Mouse (Mus musculus): ENCODE results near the gene Erc2. TPM values are rescaled to one million over a fixed set of nuclear protein-coding genes. Genes with fewer than 3 reads are reported as not detected.

Gene Erc2
- polyA plus RNA-seq, 1 experiment from 2014 or later, result 9.2 TPM

DNA sequence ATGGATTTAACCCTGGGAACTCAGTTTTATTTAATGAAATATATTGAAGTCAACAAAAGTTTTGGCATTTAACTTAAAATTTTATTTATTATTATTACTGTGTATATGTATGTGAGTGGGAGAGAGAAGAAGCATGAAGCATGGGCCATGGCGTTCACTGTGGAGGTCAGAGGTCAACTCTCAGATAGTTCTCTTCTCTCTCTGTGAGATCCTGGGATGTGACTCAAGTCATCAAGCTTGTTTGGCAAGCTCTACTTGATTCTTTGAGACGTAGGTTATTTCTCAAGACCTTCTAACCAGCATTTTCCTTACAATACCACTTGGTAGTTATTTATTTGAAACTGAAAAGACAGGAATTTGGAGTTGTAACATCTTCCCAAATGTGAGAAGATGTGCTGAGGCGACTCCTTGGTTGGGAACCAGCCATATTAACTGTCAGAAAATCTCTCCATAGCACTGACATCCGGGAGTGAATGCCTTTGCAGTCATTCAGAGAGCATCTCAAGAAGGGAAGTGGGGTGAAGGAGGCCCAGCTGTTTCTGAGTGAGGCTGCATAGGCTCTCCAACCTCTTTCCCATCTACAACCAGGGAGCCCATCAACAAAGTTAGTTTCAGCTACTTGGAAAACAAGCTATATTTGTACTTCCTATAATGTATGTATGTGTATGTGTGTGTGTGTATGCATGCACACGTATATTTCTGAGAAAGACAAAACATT, 299.6 kb downstream of the Erc2 start:
- no peak overlapping the region for H3K4me2 ChIP-seq (replicated peaks)
- H3K36me3 ChIP-seq, result no peaks in the 10 kb centered on the region
- WGBS, result 79% methylated on average over 5 of the region's 5 CpGs
- no peaks in the 10 kb centered on the region for H3K9me3 ChIP-seq
- peaks cover 21% of the 10 kb centered on the region for H3K4me1 ChIP-seq
- no peak overlapping the region for H3K9ac ChIP-seq
- H3K27ac ChIP-seq, result no peak overlapping the region
- no peak for ATAC-seq (ENCODE audit: low FRiP score, low read depth)
- H3K4me3 ChIP-seq, result no peak overlapping the region
- H3K27me3 ChIP-seq, result no peaks in the 10 kb centered on the region

DNA sequence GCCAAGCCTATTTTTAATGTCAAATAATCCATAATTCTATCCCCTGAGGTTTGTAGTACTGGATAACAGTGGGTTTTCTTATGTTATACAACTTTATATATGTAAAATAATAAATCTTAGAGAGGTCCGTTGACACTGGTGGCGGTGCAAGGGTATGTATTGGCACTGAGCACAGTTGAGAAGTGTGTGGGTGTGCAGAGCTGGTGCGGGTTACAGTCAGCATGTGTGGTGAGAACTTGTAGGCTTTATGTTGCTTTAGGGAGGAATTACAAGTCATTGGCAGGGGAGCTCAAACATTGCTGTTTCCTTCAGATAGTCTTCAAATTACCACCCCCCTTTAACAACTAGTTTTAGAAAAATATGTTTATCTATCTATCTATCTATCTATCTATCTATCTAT, 305.1 kb downstream of the Erc2 start:
- 83% methylated on average over 3 of the region's 3 CpGs for WGBS
- H3K4me2 ChIP-seq (replicated peaks), result no peak overlapping the region

GRCm38 (mm10) chr14:27933533-27933932, 311.3 kb downstream of the Erc2 start:
- no peaks in the 10 kb centered on the region for H3K36me3 ChIP-seq
- H3K4me3 ChIP-seq, result no peak overlapping the region
- ATAC-seq (ENCODE audit: low FRiP score, low read depth), result no peak
- no peak overlapping the region for H3K4me2 ChIP-seq (replicated peaks)
- H3K27me3 ChIP-seq, result no peaks in the 10 kb centered on the region
- peaks cover 2% of the 10 kb centered on the region; the same call in 1 of the 2 replicates for H3K4me1 ChIP-seq
- H3K9me3 ChIP-seq, result no peaks in the 10 kb centered on the region
- 73% methylated on average over 1 of the region's 1 CpGs for WGBS
- no peak overlapping the region for H3K9ac ChIP-seq
- no peak overlapping the region for H3K27ac ChIP-seq

More for the DNA sequence above, 305.1 kb downstream of the Erc2 start:
- Histone ChIP-seq H3K27me3 (no peaks in the 10 kb centered on the region), H3K36me3 (no peaks in the 10 kb centered on the region), H3K27ac (no peak overlapping the region), H3K4me1 (no peaks in the 10 kb centered on the region), H3K9me3 (no peaks in the 10 kb centered on the region), H3K4me3 (no peak overlapping the region), H3K9ac (no peak overlapping the region)
- no peak for ATAC-seq (ENCODE audit: low FRiP score, low read depth)

GRCm38 (mm10) chr14:27935714-27936113, 313.5 kb downstream of the Erc2 start:
- Histone ChIP-seq H3K4me1 (peaks cover 6% of the 10 kb centered on the region; the same call in 1 of the 2 replicates), H3K9me3 (no peaks in the 10 kb centered on the region), H3K4me3 (no peak overlapping the region), H3K36me3 (no peaks in the 10 kb centered on the region), H3K9ac (no peak overlapping the region), H3K27me3 (no peaks in the 10 kb centered on the region), H3K27ac (no peak overlapping the region), H3K4me2 (replicated peaks) (no peak overlapping the region)
- WGBS, result 84% methylated on average over 3 of the region's 3 CpGs
- no peak for ATAC-seq (ENCODE audit: low FRiP score, low read depth)

DNA sequence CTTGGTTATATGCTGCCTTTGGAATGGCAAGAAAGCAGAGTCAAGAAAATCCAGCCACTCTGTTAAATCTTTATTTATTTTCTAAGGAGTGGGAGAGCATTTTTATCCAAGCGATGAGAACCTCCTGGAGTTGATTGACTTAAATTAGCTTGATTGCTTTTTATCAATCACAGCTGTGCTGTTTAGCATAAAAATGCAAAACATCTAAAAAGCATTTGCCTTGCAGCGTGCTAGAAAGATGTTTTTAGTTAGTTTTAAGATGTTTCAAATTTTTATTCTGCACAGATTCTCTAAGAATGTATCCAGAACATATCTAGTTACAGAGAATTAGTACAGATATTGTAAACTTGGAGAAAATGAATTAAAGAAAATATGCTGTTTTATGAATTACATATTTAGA, 315.7 kb downstream of the Erc2 start:
- no peak overlapping the region for H3K27ac ChIP-seq
- ATAC-seq (ENCODE audit: low FRiP score, low read depth), result no peak
- 40% methylated on average over 2 of the region's 2 CpGs for WGBS

DNA sequence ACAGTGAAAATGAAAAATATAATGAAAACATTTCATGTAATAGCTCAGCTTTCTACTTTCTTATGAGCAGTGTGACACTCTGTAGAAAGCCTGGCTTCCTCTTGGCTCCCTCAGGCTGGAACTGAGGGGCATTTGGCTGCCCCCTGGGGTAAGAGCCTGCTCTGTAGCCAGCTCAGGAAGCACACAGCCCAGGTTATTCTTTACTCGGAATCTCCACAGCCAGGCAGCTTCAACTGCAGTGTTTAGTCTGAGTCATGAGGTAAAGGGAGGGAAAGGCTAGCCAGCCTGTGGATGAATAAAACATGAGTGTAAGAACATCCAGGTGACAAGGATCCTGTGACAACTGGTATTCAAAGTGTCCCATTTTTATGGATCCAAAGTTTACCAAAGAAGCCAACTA, 323.0 kb downstream of the Erc2 start:
- H3K9me3 ChIP-seq, result no peaks in the 10 kb centered on the region
- no peak overlapping the region for H3K4me2 ChIP-seq (replicated peaks)
- H3K27me3 ChIP-seq, result no peaks in the 10 kb centered on the region
- H3K9ac ChIP-seq, result no peak overlapping the region
- H3K27ac ChIP-seq, result no peak overlapping the region
- no peak overlapping the region for H3K4me3 ChIP-seq
- 13% methylated on average over 1 of the region's 1 CpGs for WGBS
- H3K36me3 ChIP-seq, result no peaks in the 10 kb centered on the region
- peaks cover 8% of the 10 kb centered on the region for H3K4me1 ChIP-seq
- ATAC-seq (ENCODE audit: low FRiP score, low read depth), result no peak

More for the DNA sequence above, 315.7 kb downstream of the Erc2 start:
- Histone ChIP-seq H3K4me1 (peaks cover 6% of the 10 kb centered on the region; the same call in 1 of the 2 replicates), H3K36me3 (no peaks in the 10 kb centered on the region), H3K27me3 (no peaks in the 10 kb centered on the region), H3K9me3 (no peaks in the 10 kb centered on the region), H3K9ac (no peak overlapping the region), H3K4me3 (no peak overlapping the region), H3K4me2 (replicated peaks) (no peak overlapping the region)

DNA sequence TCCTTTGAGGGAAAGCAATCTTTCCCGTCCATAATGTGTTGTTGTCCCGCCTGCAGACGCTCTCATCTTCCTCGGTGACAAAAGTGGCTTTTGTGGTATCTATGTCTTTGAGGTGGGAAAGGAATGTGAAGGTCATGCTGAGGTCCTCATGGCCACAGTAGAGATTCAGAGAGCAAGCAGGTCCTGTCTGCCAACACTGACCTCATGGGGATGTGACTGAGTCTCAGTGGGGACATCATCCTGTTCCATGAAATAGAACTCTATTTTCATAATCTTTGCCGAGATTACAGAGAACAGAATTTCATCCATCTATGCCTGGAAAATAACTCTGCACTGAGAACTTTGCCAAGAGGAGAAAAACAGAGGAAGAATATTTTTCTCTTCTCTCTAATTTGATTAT, 324.0 kb downstream of the Erc2 start:
- H3K9ac ChIP-seq, result no peak overlapping the region
- ATAC-seq (ENCODE audit: low FRiP score, low read depth), result no peak
- H3K27me3 ChIP-seq, result no peaks in the 10 kb centered on the region
- peaks cover 8% of the 10 kb centered on the region for H3K4me1 ChIP-seq
- H3K36me3 ChIP-seq, result no peaks in the 10 kb centered on the region
- H3K4me2 ChIP-seq (replicated peaks), result no peak overlapping the region
- H3K4me3 ChIP-seq, result no peak overlapping the region
- H3K9me3 ChIP-seq, result no peaks in the 10 kb centered on the region
- no peak overlapping the region for H3K27ac ChIP-seq
- WGBS, result 84% methylated on average over 5 of the region's 5 CpGs

DNA sequence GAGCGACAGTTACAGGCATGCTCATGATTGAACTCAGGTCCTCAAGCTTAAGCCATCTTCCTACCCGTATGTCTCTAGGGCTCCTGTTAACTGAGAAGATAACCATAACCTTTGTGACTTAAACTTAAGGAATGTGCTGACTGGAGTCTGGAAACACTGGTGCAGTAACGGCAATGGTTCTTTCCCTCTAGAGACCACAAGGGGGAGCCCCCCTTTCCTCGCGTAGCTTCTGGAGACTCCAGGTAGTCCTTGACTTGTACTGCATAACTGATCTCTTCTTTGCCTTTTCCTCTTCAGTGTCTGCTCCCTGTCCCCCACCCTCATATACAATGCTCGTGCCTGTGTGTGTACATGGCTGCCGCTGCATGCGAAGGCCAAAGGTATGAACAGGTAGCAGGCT, 326.2 kb downstream of the Erc2 start:
- H3K36me3 ChIP-seq, result no peaks in the 10 kb centered on the region
- H3K27ac ChIP-seq, result no peak overlapping the region
- WGBS, result 68% methylated on average over 8 of the region's 8 CpGs
- no peak overlapping the region for H3K4me2 ChIP-seq (replicated peaks)
- H3K27me3 ChIP-seq, result no peaks in the 10 kb centered on the region
- peaks cover 15% of the 10 kb centered on the region for H3K4me1 ChIP-seq
- no peaks in the 10 kb centered on the region for H3K9me3 ChIP-seq
- no peak overlapping the region for H3K4me3 ChIP-seq
- no peak for ATAC-seq (ENCODE audit: low FRiP score, low read depth)
- no peak overlapping the region for H3K9ac ChIP-seq

GRCm38 (mm10) chr14:27953814-27954213, 331.6 kb downstream of the Erc2 start:
- no peak overlapping the region for H3K9ac ChIP-seq
- H3K4me1 ChIP-seq, result peaks cover 12% of the 10 kb centered on the region
- no peaks in the 10 kb centered on the region for H3K36me3 ChIP-seq
- H3K27me3 ChIP-seq, result no peaks in the 10 kb centered on the region
- H3K9me3 ChIP-seq, result 0 out of 2 replicates have a peak, but pooled peaks cover 6% of the 10 kb centered on the region
- H3K4me3 ChIP-seq, result no peak overlapping the region
- no peak overlapping the region for H3K4me2 ChIP-seq (replicated peaks)
- H3K27ac ChIP-seq, result no peak overlapping the region
- ATAC-seq (ENCODE audit: low FRiP score, low read depth), result no peak

- WGBS, result 80% methylated on average over 2 of the region's 2 CpGs
- Histone ChIP-seq H3K36me3 (no peaks in the 10 kb centered on the region), H3K27me3 (no peaks in the 10 kb centered on the region)
These were observed 334.6 kb downstream of the Erc2 start for GRCm38 (mm10) chr14:27956801-27957200.

GRCm38 (mm10) chr14:27973701-27974100, 351.5 kb downstream of the Erc2 start:
- no peak overlapping the region for H3K27ac ChIP-seq
- WGBS, result 71% methylated on average over 6 of the region's 6 CpGs
- H3K9me3 ChIP-seq, result no peaks in the 10 kb centered on the region
- H3K4me3 ChIP-seq, result no peak overlapping the region
- H3K9ac ChIP-seq, result no peak overlapping the region
- H3K4me1 ChIP-seq, result 0 out of 2 replicates have a peak, but pooled peaks cover 5% of the 10 kb centered on the region
- H3K4me2 ChIP-seq (replicated peaks), result no peak overlapping the region
- H3K27me3 ChIP-seq, result 0 out of 2 replicates have a peak, but pooled peaks cover 9% of the 10 kb centered on the region
- H3K36me3 ChIP-seq, result no peaks in the 10 kb centered on the region
- no peak for ATAC-seq (ENCODE audit: low FRiP score, low read depth)

More at GRCm38 (mm10) chr14:27956801-27957200, 334.6 kb downstream of the Erc2 start:
- Histone ChIP-seq H3K27ac (no peak overlapping the region), H3K9ac (no peak overlapping the region), H3K4me3 (no peak overlapping the region), H3K9me3 (peaks cover 10% of the 10 kb centered on the region), H3K4me2 (replicated peaks) (no peak overlapping the region), H3K4me1 (peaks cover 12% of the 10 kb centered on the region)
- ATAC-seq (ENCODE audit: low FRiP score, low read depth), result no peak

DNA sequence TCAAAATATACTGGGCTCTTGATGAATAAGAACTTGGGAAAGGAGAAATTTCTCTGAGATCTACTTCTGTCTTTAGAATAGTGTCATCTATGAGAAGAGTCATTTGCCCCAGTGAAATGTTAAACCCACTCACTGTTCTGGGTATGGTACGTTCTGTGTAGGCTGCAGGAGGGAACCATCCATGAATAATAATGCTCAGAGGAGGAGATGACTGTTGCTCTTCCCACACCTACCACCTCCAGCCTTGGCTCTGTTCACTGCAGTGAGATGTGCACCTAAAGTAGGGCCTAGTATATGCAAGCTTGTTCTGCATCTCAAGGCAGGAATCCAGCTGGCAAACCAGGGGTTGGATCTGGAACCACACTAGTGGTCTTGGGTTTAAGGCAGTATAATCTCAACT, 353.4 kb downstream of the Erc2 start:
- H3K36me3 ChIP-seq, result no peaks in the 10 kb centered on the region
- no peak overlapping the region for H3K27ac ChIP-seq
- no peak overlapping the region for H3K9ac ChIP-seq
- 0 out of 2 replicates have a peak, but pooled peaks cover 5% of the 10 kb centered on the region for H3K4me1 ChIP-seq
- H3K4me2 ChIP-seq (replicated peaks), result no peak overlapping the region
- WGBS, result 78% methylated on average over 1 of the region's 1 CpGs
- H3K9me3 ChIP-seq, result no peaks in the 10 kb centered on the region
- ATAC-seq (ENCODE audit: low FRiP score, low read depth), result no peak
- no peak overlapping the region for H3K4me3 ChIP-seq
- H3K27me3 ChIP-seq, result peaks cover 12% of the 10 kb centered on the region; the same call in 1 of the 2 replicates

DNA sequence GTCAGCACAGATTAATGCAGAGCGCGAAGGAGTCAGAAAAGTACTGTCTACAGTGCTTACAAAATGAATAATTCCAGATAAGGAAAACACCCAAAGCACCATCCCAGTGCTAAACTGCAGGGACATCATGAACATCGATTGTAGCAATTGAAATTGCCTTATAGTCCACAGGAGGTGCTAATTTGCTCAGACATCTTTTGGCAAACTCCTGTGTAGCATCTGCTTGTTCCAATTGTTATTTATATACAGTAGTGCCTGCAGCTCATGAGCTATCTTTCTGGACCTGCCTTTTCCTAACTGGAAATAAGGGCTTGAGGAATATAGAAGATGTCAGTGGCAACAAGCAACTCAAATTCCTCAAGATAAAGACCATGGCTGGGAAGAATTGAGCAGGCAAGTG, 362.5 kb downstream of the Erc2 start:
- H3K27me3 ChIP-seq, result peaks cover 3% of the 10 kb centered on the region; the same call in 1 of the 2 replicates
- no peak overlapping the region for H3K4me3 ChIP-seq
- H3K27ac ChIP-seq, result no peak overlapping the region
- no peak for ATAC-seq (ENCODE audit: low FRiP score, low read depth)
- no peak overlapping the region for H3K4me2 ChIP-seq (replicated peaks)
- WGBS, result 77% methylated on average over 3 of the region's 3 CpGs
- H3K9ac ChIP-seq, result no peak overlapping the region
- H3K9me3 ChIP-seq, result no peaks in the 10 kb centered on the region
- H3K4me1 ChIP-seq, result no peaks in the 10 kb centered on the region
- H3K36me3 ChIP-seq, result no peaks in the 10 kb centered on the region

Data from limb, embryonic 13.5 days (tissue).